Mouse (Mus musculus): Measurements from ENCODE around the gene Vps36. TPM values are rescaled to one million over a fixed set of nuclear protein-coding genes. Genes with fewer than 3 reads are reported as not detected.

Gene Vps36
- polyA plus RNA-seq, 1 experiment, result 52.4 TPM

- no peak for TF ChIP-seq EP300 (IDR thresholded peaks at IDR 0.05; ENCODE audit: insufficient read depth, low read depth, low read length)
- no peak for TF ChIP-seq POLR2A (IDR thresholded peaks at IDR 0.05; ENCODE audit: insufficient read depth, low read length)
- TF ChIP-seq CTCF (IDR thresholded peaks at IDR 0.05; ENCODE audit: low read depth, low read length), result no peak
- no peaks in the 10 kb centered on the region for H3K9me3 ChIP-seq (replicated peaks; ENCODE audit: control insufficient read depth, insufficient read depth, low read length, poor library complexity, severe bottlenecking)
Observed at GRCm38 (mm10) chr8:22264787-22265186, 72.2 kb downstream of the Vps36 start.

GRCm38 (mm10) chr8:22265194-22265593, 72.6 kb downstream of the Vps36 start:
- Histone ChIP-seq H3K4me1 (ENCODE audit: control insufficient read depth, insufficient read depth, low read length) (no peaks in the 10 kb centered on the region), H3K9ac (ENCODE audit: low read depth, poor library complexity, severe bottlenecking) (no peak overlapping the region), H3K27me3 (ENCODE audit: control insufficient read depth, insufficient read depth, low read length, poor library complexity, severe bottlenecking) (no peaks in the 10 kb centered on the region; the same call in 1 of the 2 replicates), H3K9me3 (replicated peaks; ENCODE audit: control insufficient read depth, insufficient read depth, low read length, poor library complexity, severe bottlenecking) (no peaks in the 10 kb centered on the region), H3K27ac (ENCODE audit: insufficient read depth, low read length) (no peak overlapping the region), H3K4me3 (ENCODE audit: low read depth, low read length) (no peak overlapping the region), H3K36me3 (ENCODE audit: control insufficient read depth, insufficient read depth, low read length, poor library complexity, severe bottlenecking) (no peaks in the 10 kb centered on the region)
- no peak for TF ChIP-seq POLR2A (IDR thresholded peaks at IDR 0.05; ENCODE audit: insufficient read depth, low read length)
- TF ChIP-seq EP300 (IDR thresholded peaks at IDR 0.05; ENCODE audit: insufficient read depth, low read depth, low read length), result no peak
- no peak for TF ChIP-seq CTCF (IDR thresholded peaks at IDR 0.05; ENCODE audit: low read depth, low read length)

More at GRCm38 (mm10) chr8:22264787-22265186, 72.2 kb downstream of the Vps36 start:
- Histone ChIP-seq H3K36me3 (ENCODE audit: control insufficient read depth, insufficient read depth, low read length, poor library complexity, severe bottlenecking) (no peaks in the 10 kb centered on the region), H3K27ac (ENCODE audit: insufficient read depth, low read length) (no peak overlapping the region), H3K4me1 (ENCODE audit: control insufficient read depth, insufficient read depth, low read length) (no peaks in the 10 kb centered on the region), H3K4me3 (ENCODE audit: low read depth, low read length) (no peak overlapping the region), H3K9ac (ENCODE audit: low read depth, poor library complexity, severe bottlenecking) (no peak overlapping the region), H3K27me3 (ENCODE audit: control insufficient read depth, insufficient read depth, low read length, poor library complexity, severe bottlenecking) (no peaks in the 10 kb centered on the region; the same call in 1 of the 2 replicates)

GRCm38 (mm10) chr8:22266809-22267208, 74.2 kb downstream of the Vps36 start:
- H3K4me3 ChIP-seq (ENCODE audit: low read depth, low read length), result no peak overlapping the region
- H3K4me1 ChIP-seq (ENCODE audit: control insufficient read depth, insufficient read depth, low read length), result no peaks in the 10 kb centered on the region
- no peak overlapping the region for H3K27ac ChIP-seq (ENCODE audit: insufficient read depth, low read length)
- H3K27me3 ChIP-seq (ENCODE audit: control insufficient read depth, insufficient read depth, low read length, poor library complexity, severe bottlenecking), result no peaks in the 10 kb centered on the region; the same call in 1 of the 2 replicates
- no peak overlapping the region for H3K9ac ChIP-seq (ENCODE audit: low read depth, poor library complexity, severe bottlenecking)
- H3K9me3 ChIP-seq (replicated peaks; ENCODE audit: control insufficient read depth, insufficient read depth, low read length, poor library complexity, severe bottlenecking), result no peaks in the 10 kb centered on the region
- no peaks in the 10 kb centered on the region for H3K36me3 ChIP-seq (ENCODE audit: control insufficient read depth, insufficient read depth, low read length, poor library complexity, severe bottlenecking)
- TF ChIP-seq EP300 (IDR thresholded peaks at IDR 0.05; ENCODE audit: insufficient read depth, low read depth, low read length) (no peak), CTCF (IDR thresholded peaks at IDR 0.05; ENCODE audit: low read depth, low read length) (no peak), POLR2A (IDR thresholded peaks at IDR 0.05; ENCODE audit: insufficient read depth, low read length) (no peak)

Other genes starting within 250 kb of the Vps36 start
- not detected in 2 replicates for gene Defb13, start 246.0 kb upstream of the Vps36 start, polyA plus RNA-seq (2011; ENCODE audit: insufficient read depth, insufficient read length, low read depth, missing spikeins)
- gene Fam90a1a, start 234.1 kb upstream of the Vps36 start, polyA plus RNA-seq (2011; ENCODE audit: insufficient read depth, insufficient read length, low read depth, missing spikeins), result not detected in 2 replicates
- gene Ccdc70, start 223.0 kb upstream of the Vps36 start, polyA plus RNA-seq (2011; ENCODE audit: insufficient read depth, insufficient read length, low read depth, missing spikeins), result not detected in 2 replicates
- 2.1 and 2.5 TPM in 2 replicates for gene Atp7b, start 132.5 kb upstream of the Vps36 start, polyA plus RNA-seq (2011; ENCODE audit: insufficient read depth, insufficient read length, low read depth, missing spikeins)
- gene Alg11, start 132.1 kb upstream of the Vps36 start, polyA plus RNA-seq (2011; ENCODE audit: insufficient read depth, insufficient read length, low read depth, missing spikeins), result 24.2 and 28.5 TPM in 2 replicates
- gene Nek5, start 67.8 kb upstream of the Vps36 start, polyA plus RNA-seq (2011; ENCODE audit: insufficient read depth, insufficient read length, low read depth, missing spikeins), result 0.66 and 0.79 TPM in 2 replicates
- gene Nek3, start 26.4 kb upstream of the Vps36 start, polyA plus RNA-seq (2011; ENCODE audit: insufficient read depth, insufficient read length, low read depth, missing spikeins), result 8.4 and 11.2 TPM in 2 replicates
- gene Ckap2, start 7.0 kb upstream of the Vps36 start, polyA plus RNA-seq (2011; ENCODE audit: insufficient read depth, insufficient read length, low read depth, missing spikeins), result 157 and 168 TPM in 2 replicates
- 0.63 and 0.91 TPM in 2 replicates for gene Thsd1, start 34.5 kb downstream of the Vps36 start, polyA plus RNA-seq (2011; ENCODE audit: insufficient read depth, insufficient read length, low read depth, missing spikeins)
- gene Tpte, start 90.6 kb downstream of the Vps36 start, polyA plus RNA-seq (2011; ENCODE audit: insufficient read depth, insufficient read length, low read depth, missing spikeins), result not detected in 2 replicates
- 18.5 and 21.6 TPM in 2 replicates for gene Slc25a15, start 205.8 kb downstream of the Vps36 start, polyA plus RNA-seq (2011; ENCODE audit: insufficient read depth, insufficient read length, low read depth, missing spikeins)
- gene Mrps31, start 218.6 kb downstream of the Vps36 start, polyA plus RNA-seq (2011; ENCODE audit: insufficient read depth, insufficient read length, low read depth, missing spikeins), result 46.3 and 48.9 TPM in 2 replicates

Measured in ES-Bruce4 (cell line).